Mouse (Mus musculus) cerebellum, adult 18-20 months (tissue): ENCODE data around the gene Dusp14.
A peak's percentile ranks its signal among the peaks of the same experiment; 100 is the strongest.

ENCODE experiments used
- DNase-seq, 2 experiments: peaks; one replicate each; pipeline ENCODE4 v3.0.0; 2021

The Dusp14 gene

DNA sequence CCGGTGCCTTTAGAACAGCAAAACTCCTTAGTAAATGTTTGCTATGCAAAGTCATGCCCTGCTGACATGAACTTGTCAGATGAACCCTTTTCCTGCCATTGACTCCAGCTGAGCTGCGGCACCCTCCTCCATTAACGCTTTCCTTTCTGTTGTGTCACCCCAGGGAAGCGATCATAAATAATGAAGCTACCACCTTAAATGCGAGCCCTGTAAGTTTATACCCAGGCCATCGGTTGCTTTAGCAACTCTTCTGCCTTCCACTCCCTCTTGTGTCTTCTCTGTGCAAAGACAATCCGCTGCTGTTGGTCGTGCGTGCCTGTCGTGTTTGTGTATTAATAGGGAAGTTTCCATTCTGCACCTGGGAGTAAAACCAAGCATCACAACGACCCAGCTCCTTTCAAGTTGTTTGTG is 3.0 kb downstream of the Dusp14 start:
- peak; percentile 46 to 68 for DNase-seq

DNA sequence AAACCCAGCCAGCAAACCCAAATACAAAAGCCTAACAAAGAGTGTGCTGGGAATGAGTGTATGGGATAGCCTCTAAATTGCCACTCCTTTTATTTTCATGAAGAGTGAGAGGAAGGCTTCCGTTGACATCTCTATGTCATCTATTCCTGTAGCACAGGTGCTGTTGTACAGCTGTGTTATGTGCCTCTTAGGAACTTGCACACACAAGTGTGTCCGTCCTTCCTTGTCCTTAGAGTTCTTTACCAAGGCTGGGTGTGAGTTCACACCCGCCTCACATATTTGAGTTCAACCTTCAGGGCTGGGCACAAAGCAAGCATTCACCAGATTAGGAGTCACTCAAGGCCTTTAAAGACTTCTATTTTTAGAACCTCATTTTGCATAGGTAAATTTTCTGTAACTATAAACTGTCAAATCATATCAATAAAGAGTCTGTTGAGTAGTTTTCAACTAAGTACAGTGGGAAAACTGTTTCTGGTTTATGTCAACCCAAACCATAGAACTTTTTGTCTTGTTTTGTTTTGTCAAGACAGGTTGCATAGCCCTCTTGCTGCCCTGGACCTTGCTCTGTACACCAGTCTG is 5.3 kb downstream of the Dusp14 start:
- DNase-seq = no peak

DNA sequence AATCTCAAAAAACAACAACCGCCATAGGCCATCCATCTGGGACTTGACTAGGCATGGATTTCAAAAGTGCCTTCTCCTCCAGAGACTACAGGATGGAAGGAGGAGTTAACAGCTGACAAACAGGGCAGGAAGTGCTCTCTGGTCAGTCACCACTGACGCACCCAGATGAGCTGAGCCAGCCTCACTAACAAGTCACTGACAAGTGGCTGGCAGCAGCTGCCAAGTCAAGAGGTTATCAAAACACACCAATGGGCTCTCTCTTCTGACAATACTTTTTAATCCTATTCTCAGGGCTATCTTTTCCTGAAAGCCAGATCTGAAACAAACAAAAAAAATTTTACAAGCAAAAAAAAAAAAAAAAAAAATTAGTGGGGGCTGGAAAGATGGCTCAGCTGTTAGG is 6.3 kb downstream of the Dusp14 start:
- DNase-seq = no peak

DNA sequence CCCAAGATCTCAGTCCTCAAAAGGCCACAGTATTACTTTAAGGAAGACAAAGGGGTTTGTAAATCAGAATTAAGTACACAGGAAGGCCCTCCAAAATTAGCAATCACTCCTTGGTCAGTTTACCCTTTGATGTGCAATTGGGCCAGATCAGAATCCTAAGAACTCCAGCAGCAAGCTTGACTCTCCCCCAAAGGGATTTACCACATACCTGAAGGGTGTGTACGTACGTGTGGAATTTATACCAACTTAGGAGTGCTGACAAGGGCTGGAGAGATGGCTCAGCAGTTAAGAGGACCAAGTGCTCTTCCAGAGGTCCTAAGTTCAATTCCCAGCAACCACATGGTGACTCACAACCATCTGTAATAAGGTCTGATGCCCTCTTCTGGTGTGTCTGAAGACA is 7.2 kb downstream of the Dusp14 start:
- DNase-seq = no peak

DNA sequence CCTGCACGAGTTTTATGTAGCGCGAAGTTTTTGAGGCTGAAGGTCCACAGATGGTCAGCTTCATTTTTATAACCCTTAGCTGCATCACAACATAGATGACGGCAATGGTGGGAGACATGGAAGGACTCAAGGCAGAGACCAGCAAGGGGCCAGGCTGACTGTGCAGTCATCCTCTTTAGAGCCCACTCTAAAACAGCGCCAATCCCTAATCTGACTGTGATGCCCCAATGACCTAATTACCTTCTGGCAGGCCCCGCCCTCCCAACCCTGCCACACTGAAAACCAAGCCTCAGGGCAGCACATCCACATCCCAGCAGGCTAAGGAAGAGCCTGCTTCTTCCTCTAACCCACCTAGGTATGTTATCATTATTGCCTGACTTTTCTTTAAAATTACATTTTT is 8.4 kb downstream of the Dusp14 start:
- no peak for DNase-seq

DNA sequence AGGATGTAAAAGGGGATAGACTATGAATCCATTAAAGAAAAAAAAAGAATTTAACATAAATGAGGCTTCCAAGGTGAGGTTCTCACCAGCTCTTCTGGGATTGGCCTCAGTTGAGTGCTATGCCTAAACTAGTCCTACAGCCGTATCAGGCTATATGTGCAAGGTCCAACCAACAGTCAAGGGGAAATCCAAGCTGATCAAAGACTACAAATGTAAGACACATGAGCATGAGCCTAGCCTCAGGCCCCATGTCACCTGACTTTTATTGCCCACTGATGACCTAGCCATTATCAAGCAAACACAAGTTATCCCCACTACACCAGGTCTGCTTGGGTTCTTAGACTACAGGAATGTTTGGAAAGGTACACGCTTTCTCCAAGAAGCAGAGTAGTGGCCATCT is 9.3 kb downstream of the Dusp14 start:
- DNase-seq = no peak

- no peak for DNase-seq
Observed at GRCm38 (mm10) chr11:84057418-84057817, 11.6 kb downstream of the Dusp14 start.

GRCm38 (mm10) chr11:84053524-84054163 is 15.4 kb downstream of the Dusp14 start:
- DNase-seq = peak; percentile 95 to 97

- no peak for DNase-seq
Observed at GRCm38 (mm10) chr11:84053055-84053454, 16.0 kb downstream of the Dusp14 start.

DNA sequence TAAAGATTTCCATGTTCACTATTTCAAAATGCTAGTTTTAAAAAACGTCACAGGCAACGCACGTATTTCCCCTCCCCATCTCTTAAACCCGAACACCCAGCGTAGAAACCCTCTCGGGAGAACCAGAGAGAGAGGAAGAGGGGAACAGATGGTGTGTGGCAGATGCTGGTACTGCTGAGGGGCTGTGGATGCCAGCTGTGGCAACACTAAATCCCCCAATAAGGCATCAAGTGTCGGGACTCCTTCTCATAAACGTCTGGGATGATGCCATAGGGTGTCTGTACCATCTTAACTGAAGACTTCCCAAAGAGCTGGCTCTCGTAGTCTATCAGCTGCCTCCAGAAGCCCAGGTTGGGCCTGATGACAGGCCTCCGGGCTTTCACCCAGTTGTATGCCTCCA is 20.6 kb downstream of the Dusp14 start:
- no peak for DNase-seq

- no peak for DNase-seq
Observed at GRCm38 (mm10) chr11:84047270-84047669, 21.8 kb downstream of the Dusp14 start.

GRCm38 (mm10) chr11:84044988-84045387 is 24.1 kb downstream of the Dusp14 start:
- no peak for DNase-seq

GRCm38 (mm10) chr11:84042808-84043762 is 26.0 kb downstream of the Dusp14 start:
- DNase-seq = peak in 1 of 2 experiments; percentile 33

GRCm38 (mm10) chr11:84040621-84041020 is 28.4 kb downstream of the Dusp14 start:
- no peak for DNase-seq

DNA sequence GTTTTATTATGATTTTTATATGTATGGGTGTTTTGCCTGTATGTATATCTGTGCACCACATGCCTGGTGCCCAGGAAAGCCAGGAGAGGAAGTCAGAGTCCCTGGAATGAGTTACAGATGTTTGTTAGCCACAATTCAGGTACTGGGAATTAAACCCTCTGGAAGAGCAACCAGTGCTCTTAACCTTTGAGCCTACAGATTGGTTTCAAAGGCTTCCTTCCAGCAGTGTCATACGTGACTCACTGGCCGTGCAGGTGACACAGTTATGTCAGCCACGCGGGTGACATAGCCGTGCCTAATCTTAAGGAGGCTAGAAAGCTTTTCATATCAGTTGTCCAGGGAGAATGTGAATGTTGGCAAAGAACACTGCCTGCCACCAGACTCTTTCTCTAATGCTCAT is 35.4 kb downstream of the Dusp14 start:
- DNase-seq = no peak

DNA sequence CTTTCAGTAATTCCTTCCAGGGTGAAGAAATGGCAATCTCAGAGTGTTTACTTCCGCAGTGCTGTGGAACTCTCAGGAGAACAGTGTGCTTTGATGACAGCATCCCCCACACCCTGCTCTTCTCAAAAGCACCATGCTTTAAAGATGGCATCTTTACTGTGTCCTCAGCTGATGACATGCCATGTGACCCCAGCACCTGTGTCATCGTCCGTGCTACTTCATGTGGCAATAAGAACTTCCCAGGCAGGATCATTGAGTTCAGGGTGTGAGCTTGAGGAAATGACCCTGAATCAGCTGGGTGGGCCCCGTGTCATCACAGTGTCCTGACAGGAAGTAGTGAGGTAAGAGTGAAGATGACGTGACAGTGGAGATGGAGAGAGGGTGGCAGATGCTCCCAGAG is 36.5 kb downstream of the Dusp14 start:
- no peak for DNase-seq

DNA sequence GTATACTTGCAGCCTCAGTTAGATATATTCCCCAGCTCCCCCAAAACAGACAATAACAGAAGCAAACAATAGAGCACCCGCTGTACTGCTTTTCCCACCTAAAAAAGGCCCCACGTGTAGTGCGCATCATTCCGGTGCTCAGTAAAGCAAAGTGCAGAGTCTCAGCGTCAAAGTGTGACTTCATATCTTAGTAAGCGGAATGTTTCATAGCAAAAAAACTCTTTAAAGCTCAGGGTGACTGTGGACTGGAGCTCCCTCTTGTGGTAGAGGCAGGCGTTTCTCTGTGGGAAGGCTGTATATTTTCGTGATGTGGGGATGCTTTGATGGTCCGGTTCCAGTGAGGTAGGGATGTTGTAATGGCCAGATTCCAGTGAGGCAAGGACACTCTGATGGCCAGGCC is 37.1 kb downstream of the Dusp14 start:
- peak in 1 of 2 experiments; percentile 40 for DNase-seq

GRCm38 (mm10) chr11:84028271-84029028 is 40.6 kb downstream of the Dusp14 start:
- no peak for DNase-seq

GRCm38 (mm10) chr11:84027231-84027630 is 41.8 kb downstream of the Dusp14 start:
- no peak for DNase-seq

GRCm38 (mm10) chr11:84016810-84017508 is 52.1 kb downstream of the Dusp14 start:
- DNase-seq = no peak

DNA sequence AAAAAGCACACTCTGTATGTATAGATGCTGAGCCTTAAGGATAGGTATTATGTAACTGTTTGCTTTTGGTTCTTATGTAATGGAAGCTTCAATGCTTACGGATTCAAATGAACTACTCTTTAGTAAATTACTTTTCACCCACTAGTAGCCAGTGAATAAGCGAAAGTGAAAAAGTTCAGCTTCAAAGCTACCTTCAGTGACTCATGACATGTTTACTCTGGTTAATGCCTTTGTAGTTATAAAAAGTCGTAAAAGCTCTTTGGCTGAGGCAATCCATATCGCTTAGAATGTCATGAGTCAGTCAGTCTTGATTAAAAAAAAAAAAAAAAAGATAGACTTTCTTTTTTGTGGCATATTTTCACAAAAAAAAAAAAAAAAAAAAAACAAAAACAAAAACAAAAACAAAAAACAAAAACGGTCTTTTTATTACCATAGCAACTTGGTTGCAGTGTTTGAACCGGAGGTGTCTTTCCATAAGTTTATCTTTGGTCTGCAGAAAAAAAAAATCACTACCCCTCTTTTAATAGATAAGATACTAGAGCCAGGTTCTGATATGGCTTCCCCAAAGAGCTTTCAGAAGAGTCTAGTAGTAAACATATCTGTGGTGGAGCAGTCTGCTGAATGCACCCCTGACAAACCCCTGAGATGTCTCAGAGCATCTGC is 52.8 kb downstream of the Dusp14 start:
- no peak for DNase-seq

DNA sequence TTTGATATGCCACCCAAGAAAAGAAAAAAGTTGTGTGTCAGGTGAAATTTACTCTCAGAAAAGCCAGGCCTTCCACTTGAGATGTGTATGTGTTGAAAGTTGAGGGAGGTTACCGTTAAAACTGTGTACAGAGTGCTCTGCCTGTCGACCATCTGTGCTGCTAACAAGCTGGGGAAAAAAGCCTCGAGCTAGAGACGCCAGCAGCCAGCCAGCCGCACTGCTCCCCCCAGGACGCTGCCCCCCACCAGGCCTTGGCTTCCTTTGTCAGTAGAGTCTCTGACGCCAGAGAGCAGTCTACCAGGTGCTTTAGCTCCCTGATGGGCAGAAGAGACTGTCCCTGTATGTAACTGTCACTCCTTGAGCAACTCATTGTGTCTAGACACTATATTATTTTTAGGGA is 56.0 kb downstream of the Dusp14 start:
- DNase-seq = peak; percentile 60 to 70
